Mouse (Mus musculus) thymus, adult 18-20 months (tissue): ENCODE data around the gene Ppp2r1b.

Source experiments
- DNase-seq, 2 experiments: peaks; one replicate each; pipeline ENCODE4 v3.0.0; 2022; ENCODE audit warnings: mixed read lengths in 2 of 2

The Ppp2r1b gene

DNA sequence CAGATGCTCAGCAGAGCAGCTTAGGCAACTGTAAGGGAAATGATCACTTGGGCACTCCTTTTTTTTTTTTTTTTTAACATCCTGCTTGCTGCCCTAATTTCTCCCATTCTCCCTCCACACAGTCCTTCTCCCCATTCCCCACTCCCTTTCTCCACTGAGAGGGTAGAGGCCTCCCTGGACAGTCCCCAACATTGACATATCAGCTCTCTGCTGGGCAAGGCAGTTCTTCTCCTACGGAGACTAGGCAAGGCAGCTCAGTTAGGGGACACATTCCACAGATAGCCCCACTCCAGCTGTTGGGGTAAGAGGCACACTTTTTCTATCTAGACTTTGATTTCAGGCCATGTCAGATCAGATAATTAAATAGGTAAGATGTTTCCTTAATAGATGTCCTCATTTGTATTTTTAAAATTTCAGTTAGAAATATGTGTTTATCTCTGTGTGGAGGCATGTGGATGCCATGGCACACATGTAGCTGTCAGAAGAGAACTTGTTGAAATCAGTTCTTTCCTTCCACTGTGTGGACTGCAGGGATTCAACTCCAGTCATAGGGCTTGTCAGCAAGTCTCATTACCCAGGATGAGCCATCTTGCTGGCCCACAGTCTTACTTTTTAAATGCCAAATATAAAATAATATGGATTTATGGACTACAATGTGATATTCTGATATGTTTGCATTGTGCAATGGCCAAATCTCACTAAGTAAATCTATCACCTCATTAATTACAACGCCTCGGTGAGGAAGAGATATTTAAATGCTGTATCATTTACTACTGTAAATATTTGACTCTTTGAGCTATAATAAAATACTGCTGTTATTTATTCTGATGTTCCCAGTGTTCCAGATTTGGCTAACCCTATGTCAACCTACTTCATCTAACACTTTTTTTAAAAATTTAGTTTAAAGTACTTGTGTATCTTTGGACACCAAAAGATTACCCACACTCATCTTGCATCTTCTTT is 76.1 kb downstream of the Ppp2r1b start:
- no peak for DNase-seq

DNA sequence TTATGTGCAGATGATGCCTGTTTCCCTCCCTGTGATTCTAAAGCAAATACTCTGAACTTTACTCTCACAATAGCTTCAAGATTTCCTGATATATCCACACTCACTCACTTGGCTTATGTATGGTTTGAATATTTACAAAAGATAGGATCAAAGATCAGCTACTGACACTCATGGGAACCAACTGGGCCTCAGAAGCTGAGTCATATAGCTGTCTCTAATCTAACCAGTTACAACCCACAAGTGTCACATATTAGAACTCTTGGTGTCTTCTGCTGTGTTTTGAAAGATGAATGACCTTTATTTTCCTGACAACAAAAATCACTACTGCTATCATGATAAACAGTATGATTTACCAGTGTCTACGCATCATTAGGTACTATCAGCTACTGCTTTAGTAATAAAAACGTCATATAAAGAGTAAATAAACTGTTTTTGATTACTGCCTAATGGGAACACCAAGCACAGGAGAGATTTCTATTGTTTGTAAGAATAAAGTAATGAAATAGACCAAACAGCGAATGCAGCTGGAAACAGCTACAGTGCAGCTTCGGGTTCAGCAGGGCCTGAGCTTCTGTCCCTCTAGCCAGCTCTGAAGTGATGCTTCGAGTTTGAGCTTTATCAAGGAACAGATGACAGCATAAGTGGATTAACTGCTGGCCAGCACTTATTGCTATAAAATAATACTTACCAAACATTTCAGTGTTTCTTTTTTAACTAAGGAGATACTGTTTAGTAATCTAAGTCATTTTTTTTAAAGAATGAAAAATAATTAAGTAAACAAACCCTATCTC is 77.5 kb downstream of the Ppp2r1b start:
- DNase-seq = no peak

DNA sequence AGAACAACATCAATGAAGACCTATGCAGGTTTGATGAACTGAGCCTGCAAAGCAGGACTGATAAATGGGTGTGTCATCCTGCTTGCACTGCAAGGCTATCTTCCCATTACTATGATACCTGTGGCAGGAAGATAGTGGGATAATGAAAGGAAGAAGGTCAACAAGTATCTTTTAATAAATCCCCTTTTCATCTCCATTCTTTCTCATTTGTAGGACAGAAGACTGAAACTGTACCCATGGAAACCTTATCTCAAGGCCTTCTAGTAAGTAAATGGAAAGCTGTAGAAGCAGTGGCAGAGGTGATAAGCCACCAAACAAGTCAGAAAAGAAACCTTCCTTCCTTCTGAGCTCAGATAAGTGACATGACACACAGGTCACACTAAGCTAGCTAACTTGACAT is 79.4 kb downstream of the Ppp2r1b start:
- DNase-seq = no peak

DNA sequence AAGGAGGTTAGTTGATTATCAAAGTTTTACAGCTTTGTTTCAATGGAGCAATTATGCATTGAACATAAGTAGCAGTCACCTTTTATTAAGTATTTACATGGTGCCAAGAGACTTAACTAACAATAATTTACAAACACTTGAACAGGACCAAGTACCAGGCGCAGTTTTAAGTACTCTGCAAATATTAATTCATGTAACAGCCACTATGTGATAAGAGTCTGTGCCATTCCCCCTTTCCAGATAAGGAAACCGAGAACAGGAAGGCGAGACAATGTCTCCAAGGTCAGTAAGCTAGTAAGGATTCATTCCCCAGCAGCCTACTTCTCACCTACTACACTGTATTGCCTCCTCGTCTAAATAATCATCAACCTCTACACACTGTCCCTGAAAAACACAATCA is 80.7 kb downstream of the Ppp2r1b start:
- DNase-seq = no peak

DNA sequence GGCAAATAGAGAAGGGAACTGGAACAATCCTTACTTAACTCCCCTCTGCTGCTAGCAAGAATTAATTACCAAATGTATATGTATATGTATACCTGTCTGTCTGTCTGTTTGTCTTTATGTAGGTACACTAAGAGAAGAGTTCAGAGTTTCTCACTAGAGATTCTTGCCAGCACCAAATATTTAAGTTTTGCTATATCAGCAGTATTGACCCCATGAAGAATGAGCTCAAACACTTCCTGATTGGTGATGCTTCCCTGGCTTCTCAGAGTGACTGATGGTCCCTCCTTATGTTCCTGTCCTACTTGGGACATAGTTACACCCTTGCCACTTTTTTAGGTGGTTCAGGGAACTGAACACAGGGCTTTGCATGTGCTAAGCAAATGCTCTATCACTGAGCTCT is 84.9 kb downstream of the Ppp2r1b start:
- DNase-seq = no peak

DNA sequence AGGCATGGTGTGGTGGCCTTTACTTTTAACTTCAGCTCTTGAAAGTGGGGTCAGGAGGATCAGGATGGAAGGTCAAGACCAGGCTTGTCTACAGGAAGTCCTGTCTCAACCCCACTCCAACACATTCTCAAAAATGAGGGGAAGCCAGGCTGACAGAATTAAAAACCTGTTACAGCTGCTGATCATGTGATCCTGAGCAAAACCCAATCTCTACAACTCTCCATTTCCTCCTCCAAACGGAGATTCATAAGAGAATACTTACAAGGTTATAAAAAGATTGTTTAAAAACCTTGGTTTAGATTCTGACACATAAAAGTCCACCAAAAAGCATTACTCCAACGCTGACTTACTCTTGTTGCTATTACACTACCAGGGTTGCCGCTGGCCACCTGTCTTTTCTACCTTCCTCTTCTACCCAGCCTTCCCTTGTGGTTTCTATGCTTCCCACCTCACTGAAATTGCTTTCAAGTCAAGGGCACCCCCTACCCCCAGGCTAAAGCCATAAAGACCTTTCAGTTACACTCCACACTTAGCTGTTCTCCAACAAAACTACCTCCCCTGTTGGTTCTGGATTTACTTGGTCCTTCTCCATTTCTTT is 96.8 kb downstream of the Ppp2r1b start:
- no peak for DNase-seq

DNA sequence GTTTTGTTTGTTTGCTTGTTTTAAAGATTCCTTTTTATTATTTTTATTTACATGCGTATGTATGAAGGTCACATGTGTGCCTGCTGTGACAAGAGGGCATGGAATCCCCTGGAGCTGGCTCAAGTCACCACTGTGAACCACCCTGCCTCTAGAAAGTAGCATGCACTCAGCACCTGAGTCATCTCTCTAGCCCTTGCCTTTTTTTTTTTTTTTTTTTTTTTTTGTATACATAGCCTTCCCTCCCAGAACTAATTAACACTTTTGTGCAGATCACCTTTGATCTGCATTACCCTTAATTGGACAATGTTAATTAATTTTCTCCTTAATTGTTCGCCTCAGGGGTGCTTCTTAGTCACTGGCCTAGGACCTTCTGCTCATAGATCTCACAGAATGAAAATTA is 97.6 kb downstream of the Ppp2r1b start:
- no peak for DNase-seq
